Mouse (Mus musculus) adipocyte (in vitro differentiated cells): Measurements from ENCODE around the gene Krr1.
A peak's percentile ranks its signal among the peaks of the same experiment; 100 is the strongest.
"Not testable (repeated sequence)": the region's sequence is repeated elsewhere in the genome, so short reads cannot be mapped to it uniquely, and the experiment has no call there.

Source experiments
- DNase-seq: peaks from one replicate; pipeline ENCODE4 v3.0.0-alpha.2; 2016; ENCODE audit warnings: low spot score

Gene Krr1

GRCm38 (mm10) chr10:111977584-111977983 is 5.1 kb downstream of the Krr1 start:
- DNase-seq, result peak; percentile 74

GRCm38 (mm10) chr10:111983070-111983469 is 10.6 kb downstream of the Krr1 start:
- DNase-seq, result no peak

DNA sequence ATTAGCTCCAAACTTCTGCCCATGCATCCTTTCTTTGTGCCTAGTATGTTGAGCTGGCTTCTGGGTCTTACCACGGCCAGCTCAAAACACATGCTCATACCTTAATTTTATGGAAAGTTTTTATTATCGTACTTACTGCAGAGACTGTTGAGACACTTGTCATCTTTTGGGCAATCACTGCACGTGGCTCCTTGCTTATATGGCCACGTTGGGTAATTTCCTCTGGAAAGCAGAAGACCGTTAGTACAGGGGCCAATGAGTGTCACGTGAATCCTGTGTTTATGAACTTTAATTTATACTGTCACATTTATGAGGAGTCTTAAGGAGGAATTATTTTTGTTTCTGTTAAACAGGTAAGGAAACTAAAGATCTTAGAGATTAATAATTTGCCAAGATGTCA is 14.0 kb downstream of the Krr1 start:
- DNase-seq, result no peak

DNA sequence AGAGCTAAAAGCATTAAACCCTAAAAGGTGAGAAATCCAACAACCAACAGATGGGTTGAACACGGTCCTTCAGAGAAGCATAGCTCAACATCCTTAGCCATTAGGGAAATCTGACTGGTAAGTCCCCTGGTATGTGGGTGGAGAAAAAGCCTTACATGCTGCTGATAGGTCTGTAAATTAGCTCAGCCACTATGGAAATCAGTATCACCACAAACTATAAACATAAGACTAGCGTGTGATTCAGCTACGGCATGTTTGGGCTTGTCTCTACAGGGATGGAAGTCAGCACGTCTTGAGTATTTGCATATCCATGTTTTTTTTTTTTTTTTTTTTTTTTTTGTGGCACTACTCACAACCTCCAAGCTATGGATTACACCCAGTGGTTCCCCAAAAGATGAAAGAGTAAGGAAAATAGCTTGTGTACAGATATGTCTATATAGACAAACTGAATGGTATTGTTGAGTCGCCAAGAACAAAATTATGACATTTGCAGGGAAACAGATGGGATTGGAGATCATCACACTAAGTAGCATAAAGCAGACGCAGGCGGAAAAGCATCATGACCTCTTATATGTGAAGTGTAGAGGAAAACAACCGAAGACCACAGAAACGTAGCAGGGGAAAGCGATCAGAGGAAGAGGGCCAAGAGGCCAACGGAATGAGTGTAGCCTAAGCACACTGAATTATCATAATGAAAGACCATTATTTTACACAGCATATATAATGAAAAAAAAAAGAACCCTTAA is 23.5 kb downstream of the Krr1 start:
- DNase-seq, result no peak

DNA sequence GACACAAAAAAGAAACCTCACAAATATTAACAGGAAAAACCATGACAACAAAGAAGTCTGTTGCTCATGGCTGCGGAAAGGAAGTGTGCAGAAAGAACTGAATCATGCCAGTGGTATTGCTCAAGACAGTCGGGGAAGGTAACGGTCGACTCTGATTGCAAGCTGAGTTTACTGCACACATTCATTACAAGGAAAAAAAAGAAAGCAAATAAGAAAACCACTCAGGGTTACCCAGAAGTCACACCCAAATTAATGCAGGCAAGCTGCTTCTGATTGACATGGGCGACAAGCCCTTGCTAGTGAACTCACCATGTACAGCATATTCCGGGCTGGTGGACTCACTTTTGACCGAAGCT is 24.1 kb downstream of the Krr1 start:
- DNase-seq, result no peak

- no peak for DNase-seq
Observed at GRCm38 (mm10) chr10:111996911-111997347, 24.5 kb downstream of the Krr1 start.

DNA sequence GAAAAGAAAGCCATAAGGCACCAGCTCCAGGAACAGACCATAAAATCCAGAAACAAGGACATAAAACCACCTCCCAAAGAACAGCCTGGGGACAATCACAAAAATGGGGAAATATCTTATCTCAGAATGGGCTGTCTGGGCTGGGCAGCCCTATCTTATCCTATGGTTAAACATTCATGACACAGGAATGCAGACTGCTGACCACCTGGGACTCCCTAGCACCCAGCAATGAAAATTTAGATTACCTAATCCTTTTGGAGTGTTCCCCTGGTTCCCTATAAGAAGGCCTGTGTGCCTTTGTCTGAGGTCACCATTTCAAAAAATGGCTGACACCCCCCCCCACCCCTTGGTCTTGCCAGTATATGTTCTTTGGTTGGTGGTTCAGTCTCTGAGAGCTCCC is 25.2 kb downstream of the Krr1 start:
- no peak for DNase-seq

GRCm38 (mm10) chr10:111999765-112000164 is 27.3 kb downstream of the Krr1 start:
- DNase-seq, result no peak

GRCm38 (mm10) chr10:112000568-112000967 is 28.1 kb downstream of the Krr1 start:
- no peak for DNase-seq

- DNase-seq, result no peak
Observed at GRCm38 (mm10) chr10:112001350-112001749, 28.9 kb downstream of the Krr1 start.

DNA sequence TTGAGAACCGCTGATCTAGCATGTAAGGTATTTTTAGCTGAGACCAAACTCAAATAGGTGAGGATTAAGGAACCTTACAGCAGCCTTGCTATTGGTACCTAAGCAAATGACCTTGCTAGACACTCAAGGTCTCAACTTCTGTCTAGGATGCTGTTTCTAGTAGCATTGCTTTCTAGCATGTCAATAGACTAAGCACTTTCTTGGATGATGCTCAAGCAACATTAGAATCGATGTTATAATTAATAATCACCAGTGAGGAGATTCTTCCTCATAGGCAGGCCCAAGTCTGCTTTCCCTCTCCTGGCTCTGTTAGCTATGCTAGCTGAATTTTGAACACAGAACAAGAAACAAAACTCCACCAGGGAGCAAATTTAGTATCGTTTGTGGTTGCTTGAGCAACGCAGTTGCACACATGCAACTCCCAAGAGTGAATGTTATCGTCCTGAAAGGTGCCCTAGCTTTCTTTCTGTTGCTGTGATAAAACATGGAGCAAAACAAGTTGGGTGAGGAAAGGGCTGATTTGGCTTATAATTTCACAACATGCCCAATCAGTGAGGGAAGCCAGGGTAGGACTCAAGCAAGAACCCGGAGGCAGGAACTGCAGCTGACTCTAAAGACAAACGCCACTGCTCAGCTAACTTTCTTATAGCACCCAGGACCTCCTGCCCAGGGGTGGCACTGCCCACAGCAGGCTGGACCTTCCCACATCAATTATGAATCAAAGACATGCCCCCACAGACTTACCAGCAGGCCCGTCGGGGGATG is 29.5 kb downstream of the Krr1 start:
- DNase-seq, result no peak

GRCm38 (mm10) chr10:112002544-112003215 is 30.2 kb downstream of the Krr1 start, which contains the start of gene Glipr1:
TSS of gene Glipr1 (minus strand) at chr10:112002631.
- peak; percentile 22 for DNase-seq

DNA sequence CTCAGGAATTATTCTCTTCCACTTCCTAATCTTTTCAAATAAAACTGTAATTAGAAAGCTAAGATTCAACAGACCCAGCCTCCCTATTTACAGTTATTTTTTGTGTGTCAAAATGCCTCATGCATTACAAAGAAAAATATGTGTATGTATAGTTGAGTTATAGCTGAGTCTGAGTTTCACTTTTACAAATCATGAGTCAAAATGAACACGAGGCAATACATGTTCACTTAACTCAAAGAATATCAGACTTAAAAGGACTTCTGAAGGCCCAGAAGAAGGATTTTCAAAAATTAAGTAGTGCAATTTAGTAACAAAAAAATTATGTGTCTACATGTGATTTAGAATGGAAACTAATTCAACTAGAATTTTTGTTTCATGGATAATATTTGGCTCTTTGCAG is 37.0 kb downstream of the Krr1 start:
- DNase-seq, result not testable (repeated sequence)

GRCm38 (mm10) chr10:112023585-112023984 is 51.1 kb downstream of the Krr1 start:
- DNase-seq, result no peak

GRCm38 (mm10) chr10:112028689-112029088 is 56.2 kb downstream of the Krr1 start:
- DNase-seq, result not testable (repeated sequence)
